Mouse (Mus musculus): ENCODE data around the gene Fgf11. TPM values are rescaled to one million over a fixed set of nuclear protein-coding genes. Genes with fewer than 3 reads are reported as not detected.

Fgf11 gene
- polyA plus RNA-seq, 1 experiment from 2014 or later, result 0.21 TPM

GRCm38 (mm10) chr11:69758090-69758456, 43.6 kb downstream of the Fgf11 start:
- Histone ChIP-seq H3K27me3 (ENCODE audit: control insufficient read depth, insufficient read depth, low read depth, low read length) (no peaks in the 10 kb centered on the region), H3K4me3 (ENCODE audit: low read depth, low read length) (peak overlapping the region; percentile 71), H3K27ac (ENCODE audit: low read length) (peak overlapping the region; percentile 97), H3K36me3 (ENCODE audit: control insufficient read depth, insufficient read depth) (no peaks in the 10 kb centered on the region; the same call in 1 of the 2 replicates), H3K4me1 (ENCODE audit: control insufficient read depth, low read depth, low read length) (peaks cover 43% of the 10 kb centered on the region), H3K4me2 (ENCODE audit: low read depth, low read length) (peak overlapping the region; percentile 93), H3K9me3 (replicated peaks; ENCODE audit: control insufficient read depth, low read length) (no peaks in the 10 kb centered on the region), H3K9ac (ENCODE audit: low read depth, low read length) (peak overlapping the region; percentile 91)
- WGBS (ENCODE audit: insufficient replicate concordance), result under 1% methylated on average over 25 of the region's 26 CpGs
- peak; percentile 80 for ATAC-seq (ENCODE audit: low read depth)

- ATAC-seq (ENCODE audit: low read depth), result no peak
- WGBS (ENCODE audit: insufficient replicate concordance), result 41% methylated on average over 9 of the region's 9 CpGs
- Histone ChIP-seq H3K4me2 (ENCODE audit: low read depth, low read length) (peak overlapping the region; percentile 93), H3K9me3 (replicated peaks; ENCODE audit: control insufficient read depth, low read length) (no peaks in the 10 kb centered on the region), H3K4me1 (ENCODE audit: control insufficient read depth, low read depth, low read length) (peaks cover 49% of the 10 kb centered on the region), H3K27me3 (ENCODE audit: control insufficient read depth, insufficient read depth, low read depth, low read length) (no peaks in the 10 kb centered on the region), H3K9ac (ENCODE audit: low read depth, low read length) (peak overlapping the region; percentile 91), H3K36me3 (ENCODE audit: control insufficient read depth, insufficient read depth) (no peaks in the 10 kb centered on the region; the same call in 1 of the 2 replicates), H3K4me3 (ENCODE audit: low read depth, low read length) (peak overlapping the region; percentile 71), H3K27ac (ENCODE audit: low read length) (peak overlapping the region; percentile 97)
These were observed 44.2 kb downstream of the Fgf11 start for GRCm38 (mm10) chr11:69757303-69758089.

- H3K27ac ChIP-seq (ENCODE audit: low read length), result peak overlapping the region; percentile 4; the same call in 1 of the 2 replicates
- H3K4me3 ChIP-seq (ENCODE audit: low read depth, low read length), result 0 out of 2 replicates have a peak overlapping the region, but pooled peaks have one; percentile 7
- H3K9ac ChIP-seq (ENCODE audit: low read depth, low read length), result no peak overlapping the region
- ATAC-seq (ENCODE audit: low read depth), result no peak
- 0 out of 2 replicates have a peak overlapping the region, but pooled peaks have one; percentile 11 for H3K4me2 ChIP-seq (ENCODE audit: low read depth, low read length)
- no peaks in the 10 kb centered on the region for H3K27me3 ChIP-seq (ENCODE audit: control insufficient read depth, insufficient read depth, low read depth, low read length)
- H3K36me3 ChIP-seq (ENCODE audit: control insufficient read depth, insufficient read depth), result no peaks in the 10 kb centered on the region; the same call in 1 of the 2 replicates
- WGBS (ENCODE audit: insufficient replicate concordance), result 53% methylated on average over 3 of the region's 3 CpGs
- H3K9me3 ChIP-seq (replicated peaks; ENCODE audit: control insufficient read depth, low read length), result no peaks in the 10 kb centered on the region
- peaks cover 48% of the 10 kb centered on the region for H3K4me1 ChIP-seq (ENCODE audit: control insufficient read depth, low read depth, low read length)
These were observed 47.0 kb downstream of the Fgf11 start for GRCm38 (mm10) chr11:69754701-69755100.

- no peak overlapping the region for H3K9ac ChIP-seq (ENCODE audit: low read depth, low read length)
- H3K4me1 ChIP-seq (ENCODE audit: control insufficient read depth, low read depth, low read length), result peaks cover 45% of the 10 kb centered on the region
- no peaks in the 10 kb centered on the region for H3K9me3 ChIP-seq (replicated peaks; ENCODE audit: control insufficient read depth, low read length)
- peak overlapping the region; percentile 11; the same call in 1 of the 2 replicates for H3K4me2 ChIP-seq (ENCODE audit: low read depth, low read length)
- ATAC-seq (ENCODE audit: low read depth), result no peak
- H3K36me3 ChIP-seq (ENCODE audit: control insufficient read depth, insufficient read depth), result no peaks in the 10 kb centered on the region; the same call in 1 of the 2 replicates
- H3K4me3 ChIP-seq (ENCODE audit: low read depth, low read length), result 0 out of 2 replicates have a peak overlapping the region, but pooled peaks have one; percentile 7
- H3K27ac ChIP-seq (ENCODE audit: low read length), result peak overlapping the region; percentile 4; the same call in 1 of the 2 replicates
- H3K27me3 ChIP-seq (ENCODE audit: control insufficient read depth, insufficient read depth, low read depth, low read length), result no peaks in the 10 kb centered on the region
- whole genome bisulfite sequencing (ENCODE audit: insufficient replicate concordance), result 61% methylated on average over 5 of the region's 5 CpGs
These were observed 47.4 kb downstream of the Fgf11 start for GRCm38 (mm10) chr11:69754233-69754632.

GRCm38 (mm10) chr11:69752686-69753085, 49.0 kb downstream of the Fgf11 start:
- Histone ChIP-seq H3K27ac (ENCODE audit: low read length) (no peak overlapping the region), H3K9me3 (replicated peaks; ENCODE audit: control insufficient read depth, low read length) (no peaks in the 10 kb centered on the region), H3K4me3 (ENCODE audit: low read depth, low read length) (no peak overlapping the region), H3K27me3 (ENCODE audit: control insufficient read depth, insufficient read depth, low read depth, low read length) (no peaks in the 10 kb centered on the region), H3K36me3 (ENCODE audit: control insufficient read depth, insufficient read depth) (peaks cover 3% of the 10 kb centered on the region), H3K4me2 (ENCODE audit: low read depth, low read length) (no peak overlapping the region), H3K9ac (ENCODE audit: low read depth, low read length) (no peak overlapping the region), H3K4me1 (ENCODE audit: control insufficient read depth, low read depth, low read length) (peaks cover 45% of the 10 kb centered on the region)
- no peak for ATAC-seq (ENCODE audit: low read depth)

DNA sequence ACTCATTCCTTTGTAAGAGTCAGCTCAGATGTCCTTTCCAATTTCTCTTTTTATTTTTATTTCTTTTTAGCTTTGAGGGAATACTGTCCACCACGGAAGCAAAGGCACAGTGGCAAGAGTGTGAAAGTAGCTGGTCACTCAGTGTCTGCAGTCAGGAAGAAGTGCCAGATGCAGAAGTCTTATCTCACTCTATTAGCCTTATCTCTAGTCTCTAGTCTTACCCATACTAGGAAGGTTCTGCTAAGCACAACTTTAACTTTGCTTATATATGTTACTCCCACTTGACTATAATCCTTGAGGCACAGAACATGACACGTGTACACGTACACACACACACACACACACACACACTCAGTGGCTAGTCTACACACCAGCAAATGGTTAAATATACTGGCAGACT, 50.0 kb downstream of the Fgf11 start:
- Histone ChIP-seq H3K9ac (ENCODE audit: low read depth, low read length) (no peak overlapping the region), H3K4me1 (ENCODE audit: control insufficient read depth, low read depth, low read length) (peaks cover 39% of the 10 kb centered on the region), H3K27ac (ENCODE audit: low read length) (no peak overlapping the region), H3K9me3 (replicated peaks; ENCODE audit: control insufficient read depth, low read length) (no peaks in the 10 kb centered on the region), H3K4me3 (ENCODE audit: low read depth, low read length) (no peak overlapping the region), H3K4me2 (ENCODE audit: low read depth, low read length) (no peak overlapping the region), H3K36me3 (ENCODE audit: control insufficient read depth, insufficient read depth) (peaks cover 12% of the 10 kb centered on the region), H3K27me3 (ENCODE audit: control insufficient read depth, insufficient read depth, low read depth, low read length) (no peaks in the 10 kb centered on the region)
- ATAC-seq (ENCODE audit: low read depth), result peak; percentile 67
- whole genome bisulfite sequencing (ENCODE audit: insufficient replicate concordance), result 27% methylated on average over 3 of the region's 3 CpGs

Other genes starting within 250 kb of the Fgf11 start
- gene Efnb3, start 241.7 kb downstream of the Fgf11 start, polyA plus RNA-seq (2015; fragmentation: Nextera tagmentation; extraction: Ambion mirVana), result 0.27 and 0.39 TPM in 2 replicates
- 14.6 and 15.5 TPM in 2 replicates for gene Wrap53, start 221.6 kb downstream of the Fgf11 start, polyA plus RNA-seq (2015; fragmentation: Nextera tagmentation; extraction: Ambion mirVana)
- 55.5 and 55.8 TPM in 2 replicates for gene Trp53, start 221.5 kb downstream of the Fgf11 start, polyA plus RNA-seq (2015; fragmentation: Nextera tagmentation; extraction: Ambion mirVana)
- gene Atp1b2, start 195.9 kb downstream of the Fgf11 start, polyA plus RNA-seq (2015; fragmentation: Nextera tagmentation; extraction: Ambion mirVana), result 11.2 and 12.6 TPM in 2 replicates
- gene Shbg, start 184.0 kb downstream of the Fgf11 start, polyA plus RNA-seq (2015; fragmentation: Nextera tagmentation; extraction: Ambion mirVana), result 26.2 and 27.9 TPM in 2 replicates
- 10.4 and 11.5 TPM in 2 replicates for gene Sat2, start 179.8 kb downstream of the Fgf11 start, polyA plus RNA-seq (2015; fragmentation: Nextera tagmentation; extraction: Ambion mirVana)
- gene Fxr2, start 168.9 kb downstream of the Fgf11 start, polyA plus RNA-seq (2015; fragmentation: Nextera tagmentation; extraction: Ambion mirVana), result 7.0 and 8.1 TPM in 2 replicates
- gene Sox15, start 146.5 kb downstream of the Fgf11 start, polyA plus RNA-seq (2015; fragmentation: Nextera tagmentation; extraction: Ambion mirVana), result 0.11 TPM in 1 of 2 replicates, not detected in the other
- 34.5 and 35.0 TPM in 2 replicates for gene Mpdu1, start 139.2 kb downstream of the Fgf11 start, polyA plus RNA-seq (2015; fragmentation: Nextera tagmentation; extraction: Ambion mirVana)
- 32.0 and 35.4 TPM in 2 replicates for gene Cd68, start 135.7 kb downstream of the Fgf11 start, polyA plus RNA-seq (2015; fragmentation: Nextera tagmentation; extraction: Ambion mirVana)
- gene Eif4a1, start 129.4 kb downstream of the Fgf11 start, polyA plus RNA-seq (2015; fragmentation: Nextera tagmentation; extraction: Ambion mirVana), result 223 and 225 TPM in 2 replicates
- 22.7 and 24.9 TPM in 2 replicates for gene Senp3, start 119.8 kb downstream of the Fgf11 start, polyA plus RNA-seq (2015; fragmentation: Nextera tagmentation; extraction: Ambion mirVana)
- 0.17 and 0.40 TPM in 2 replicates for gene Tnfsf13, start 116.1 kb downstream of the Fgf11 start, polyA plus RNA-seq (2015; fragmentation: Nextera tagmentation; extraction: Ambion mirVana)
- gene Tnfsf12, start 106.0 kb downstream of the Fgf11 start, polyA plus RNA-seq (2015; fragmentation: Nextera tagmentation; extraction: Ambion mirVana), result 2.5 and 2.8 TPM in 2 replicates
- gene Tnfsfm13, start 105.8 kb downstream of the Fgf11 start, polyA plus RNA-seq (2015; fragmentation: Nextera tagmentation; extraction: Ambion mirVana), result 0.95 and 1.1 TPM in 2 replicates
- 11.1 and 11.9 TPM in 2 replicates for gene Polr2a, start 43.2 kb downstream of the Fgf11 start, polyA plus RNA-seq (2015; fragmentation: Nextera tagmentation; extraction: Ambion mirVana)
- gene Slc35g3, start 39.9 kb downstream of the Fgf11 start, polyA plus RNA-seq (2015; fragmentation: Nextera tagmentation; extraction: Ambion mirVana), result 0.07 TPM in 1 of 2 replicates, not detected in the other
- 0.61 and 0.81 TPM in 2 replicates for gene Zbtb4, start 35.9 kb downstream of the Fgf11 start, polyA plus RNA-seq (2015; fragmentation: Nextera tagmentation; extraction: Ambion mirVana)
- gene Chrnb1, start 5.9 kb downstream of the Fgf11 start, polyA plus RNA-seq (2015; fragmentation: Nextera tagmentation; extraction: Ambion mirVana), result 0.61 and 0.96 TPM in 2 replicates
- 0.62 and 1.0 TPM in 2 replicates for gene Tmem102, start 3.8 kb upstream of the Fgf11 start, polyA plus RNA-seq (2015; fragmentation: Nextera tagmentation; extraction: Ambion mirVana)
- not detected in 2 replicates for gene Gm39566, start 13.4 kb upstream of the Fgf11 start, polyA plus RNA-seq (2015; fragmentation: Nextera tagmentation; extraction: Ambion mirVana)
- not detected in 2 replicates for gene Spem2, start 16.6 kb upstream of the Fgf11 start, polyA plus RNA-seq (2015; fragmentation: Nextera tagmentation; extraction: Ambion mirVana)
- not detected in 2 replicates for gene Spem1, start 20.3 kb upstream of the Fgf11 start, polyA plus RNA-seq (2015; fragmentation: Nextera tagmentation; extraction: Ambion mirVana)
- 0.66 and 0.83 TPM in 2 replicates for gene Nlgn2, start 35.9 kb upstream of the Fgf11 start, polyA plus RNA-seq (2015; fragmentation: Nextera tagmentation; extraction: Ambion mirVana)
- 404 and 413 TPM in 2 replicates for gene Tmem256, start 36.7 kb upstream of the Fgf11 start, polyA plus RNA-seq (2015; fragmentation: Nextera tagmentation; extraction: Ambion mirVana)
- 22.0 and 27.8 TPM in 2 replicates for gene Plscr3, start 44.5 kb upstream of the Fgf11 start, polyA plus RNA-seq (2015; fragmentation: Nextera tagmentation; extraction: Ambion mirVana)
- gene Tnk1, start 56.9 kb upstream of the Fgf11 start, polyA plus RNA-seq (2015; fragmentation: Nextera tagmentation; extraction: Ambion mirVana), result 0.74 and 0.96 TPM in 2 replicates
- gene Tmem95, start 76.2 kb upstream of the Fgf11 start, polyA plus RNA-seq (2015; fragmentation: Nextera tagmentation; extraction: Ambion mirVana), result not detected in 2 replicates
- 1.3 and 1.4 TPM in 2 replicates for gene Kctd11, start 79.5 kb upstream of the Fgf11 start, polyA plus RNA-seq (2015; fragmentation: Nextera tagmentation; extraction: Ambion mirVana)
- 6.5 and 6.8 TPM in 2 replicates for gene Acap1, start 93.7 kb upstream of the Fgf11 start, polyA plus RNA-seq (2015; fragmentation: Nextera tagmentation; extraction: Ambion mirVana)
- gene 2810408A11Rik, start 99.1 kb upstream of the Fgf11 start, polyA plus RNA-seq (2015; fragmentation: Nextera tagmentation; extraction: Ambion mirVana), result 0.46 and 0.76 TPM in 2 replicates
- 2.2 and 2.6 TPM in 2 replicates for gene Neurl4, start 99.2 kb upstream of the Fgf11 start, polyA plus RNA-seq (2015; fragmentation: Nextera tagmentation; extraction: Ambion mirVana)
- gene Gps2, start 112.0 kb upstream of the Fgf11 start, polyA plus RNA-seq (2015; fragmentation: Nextera tagmentation; extraction: Ambion mirVana), result 81.1 and 83.1 TPM in 2 replicates
- 1,065 and 1,134 TPM in 2 replicates for gene Eif5a, start 120.1 kb upstream of the Fgf11 start, polyA plus RNA-seq (2015; fragmentation: Nextera tagmentation; extraction: Ambion mirVana)
- 0.18 TPM in 1 of 2 replicates, not detected in the other for gene Ybx2, start 133.9 kb upstream of the Fgf11 start, polyA plus RNA-seq (2015; fragmentation: Nextera tagmentation; extraction: Ambion mirVana)
- 18.4 and 22.6 TPM in 2 replicates for gene Slc2a4, start 146.3 kb upstream of the Fgf11 start, polyA plus RNA-seq (2015; fragmentation: Nextera tagmentation; extraction: Ambion mirVana)
- gene Cldn7, start 162.9 kb upstream of the Fgf11 start, polyA plus RNA-seq (2015; fragmentation: Nextera tagmentation; extraction: Ambion mirVana), result 5.4 and 11.7 TPM in 2 replicates
- gene Ctdnep1, start 179.3 kb upstream of the Fgf11 start, polyA plus RNA-seq (2015; fragmentation: Nextera tagmentation; extraction: Ambion mirVana), result 7.1 and 7.3 TPM in 2 replicates
- 55.1 and 57.2 TPM in 2 replicates for gene Elp5, start 180.7 kb upstream of the Fgf11 start, polyA plus RNA-seq (2015; fragmentation: Nextera tagmentation; extraction: Ambion mirVana)
- 255 and 280 TPM in 2 replicates for gene Gabarap, start 189.3 kb upstream of the Fgf11 start, polyA plus RNA-seq (2015; fragmentation: Nextera tagmentation; extraction: Ambion mirVana)
- gene Phf23, start 193.9 kb upstream of the Fgf11 start, polyA plus RNA-seq (2015; fragmentation: Nextera tagmentation; extraction: Ambion mirVana), result 17.5 and 18.2 TPM in 2 replicates
- gene Dvl2, start 198.7 kb upstream of the Fgf11 start, polyA plus RNA-seq (2015; fragmentation: Nextera tagmentation; extraction: Ambion mirVana), result 4.4 and 5.1 TPM in 2 replicates
- gene Acadvl, start 213.6 kb upstream of the Fgf11 start, polyA plus RNA-seq (2015; fragmentation: Nextera tagmentation; extraction: Ambion mirVana), result 127 and 138 TPM in 2 replicates
- gene Dlg4, start 215.1 kb upstream of the Fgf11 start, polyA plus RNA-seq (2015; fragmentation: Nextera tagmentation; extraction: Ambion mirVana), result 0.40 and 0.53 TPM in 2 replicates